Mouse (Mus musculus) common myeloid progenitor, adult 5-6 weeks (primary cell): ENCODE data around the gene Cpm. TPM values are rescaled to one million over a fixed set of nuclear protein-coding genes. Genes with fewer than 3 reads are reported as not detected.
"Not testable (repeated sequence)": the region's sequence is repeated elsewhere in the genome, so short reads cannot be mapped to it uniquely, and the experiment has no call there.

Experiments
- ATAC-seq: replicated peaks from 2 replicates; pipeline ENCODE4 v1.8.0; 2016; ENCODE audit warnings: low read depth, mild to moderate bottlenecking, moderate TSS enrichment, inconsistent platforms; ENCODE audit not compliant: poor library complexity, severe bottlenecking
- total RNA-seq: library from RNA; stranded (forward); fragments of 200-1000, 187-1606 nt; gene quantifications from 2 replicates; pipeline ENCODE4 v1.2.3, GENCODE M21; 2017

Gene Cpm
- total RNA-seq, 1 experiment from 2014 or later: 0.14 TPM

DNA sequence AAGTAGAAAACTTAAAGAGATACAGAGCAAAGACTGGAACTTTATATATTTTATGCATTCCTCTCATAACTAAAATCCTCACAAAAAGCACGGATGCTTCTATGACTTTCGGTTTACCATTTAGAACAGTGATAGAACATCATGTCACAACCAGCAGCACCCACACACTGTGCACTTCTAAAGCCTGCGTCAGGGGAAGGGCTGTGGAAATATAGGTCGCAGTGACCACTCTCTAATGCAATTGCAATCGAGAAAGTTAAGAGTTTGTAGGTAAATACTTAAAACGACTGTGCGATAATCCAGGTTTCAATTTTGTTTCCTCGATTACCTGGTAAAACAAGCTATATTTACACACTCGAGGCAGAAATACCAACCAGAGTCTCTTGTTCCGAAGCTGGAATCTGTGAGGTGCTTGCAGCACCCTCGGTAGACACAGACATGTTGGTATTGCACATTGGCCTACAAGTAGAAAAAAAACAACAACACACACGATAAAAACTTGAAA, 80.1 kb downstream of the Cpm start:
- no peak for ATAC-seq

DNA sequence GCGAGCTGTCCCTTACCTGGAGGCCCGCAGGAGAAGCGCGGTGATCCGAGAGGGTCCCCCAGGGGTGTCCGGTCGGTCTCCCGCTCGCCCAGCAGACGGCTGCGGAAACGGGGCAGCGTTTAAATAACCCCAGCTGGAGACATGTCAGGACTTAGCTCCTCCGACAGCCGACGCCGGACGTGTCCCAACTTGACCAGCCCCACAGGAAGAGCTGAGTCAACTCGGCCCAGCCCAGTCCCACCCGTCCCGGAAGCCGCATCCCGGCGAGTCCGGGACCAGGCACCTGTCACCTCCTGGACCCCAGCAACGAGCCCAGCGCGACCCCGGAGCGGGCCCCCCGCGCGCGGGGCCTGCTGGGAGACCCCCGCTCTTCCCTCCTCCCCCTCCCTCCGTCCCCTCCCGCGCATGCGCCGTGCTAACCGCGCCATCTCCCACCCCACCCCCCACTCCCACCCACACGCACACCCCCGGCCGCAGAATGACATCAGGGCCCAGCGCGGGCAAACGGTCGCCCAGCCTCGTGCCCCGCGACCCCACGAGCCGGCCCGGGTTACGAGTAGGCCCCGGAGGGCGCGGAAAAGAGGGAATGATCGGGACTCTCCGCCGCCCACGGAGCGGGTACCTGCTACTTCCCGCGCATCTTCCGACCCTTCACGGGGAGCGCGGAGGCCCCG, 80.8 kb downstream of the Cpm start:
- ATAC-seq: peak; percentile 52

DNA sequence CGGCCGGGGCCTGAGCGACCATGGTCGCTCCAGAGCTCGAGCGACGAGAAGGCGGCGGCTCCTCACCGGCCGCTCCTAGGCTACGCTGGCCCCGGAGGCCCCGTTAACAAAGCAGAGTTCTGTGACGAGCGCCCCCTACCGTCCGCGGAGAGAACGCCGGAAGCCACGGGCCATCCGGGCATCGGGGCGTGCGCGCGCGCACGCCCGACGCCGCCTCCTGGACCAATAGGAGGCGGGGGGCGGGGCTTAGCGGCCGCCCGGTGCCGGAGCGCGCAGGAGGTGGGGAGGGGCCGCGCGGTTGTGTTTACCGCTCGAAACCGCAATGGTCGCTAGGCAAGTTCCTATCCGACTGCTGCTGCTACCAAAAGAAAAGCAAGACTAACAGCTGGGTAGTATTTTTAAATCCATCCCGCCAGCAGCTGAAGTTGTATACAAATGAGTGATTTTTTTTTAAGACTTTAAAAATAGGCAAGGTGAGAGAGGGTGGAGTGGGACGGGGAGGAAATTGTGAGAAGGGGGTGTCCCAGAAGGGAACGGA, 81.4 kb downstream of the Cpm start, which contains the start of gene Mdm2:
TSS of gene Mdm2 (minus strand) at position 155 of the 538 bp plus-strand sequence.
- peak; percentile 85 for ATAC-seq

DNA sequence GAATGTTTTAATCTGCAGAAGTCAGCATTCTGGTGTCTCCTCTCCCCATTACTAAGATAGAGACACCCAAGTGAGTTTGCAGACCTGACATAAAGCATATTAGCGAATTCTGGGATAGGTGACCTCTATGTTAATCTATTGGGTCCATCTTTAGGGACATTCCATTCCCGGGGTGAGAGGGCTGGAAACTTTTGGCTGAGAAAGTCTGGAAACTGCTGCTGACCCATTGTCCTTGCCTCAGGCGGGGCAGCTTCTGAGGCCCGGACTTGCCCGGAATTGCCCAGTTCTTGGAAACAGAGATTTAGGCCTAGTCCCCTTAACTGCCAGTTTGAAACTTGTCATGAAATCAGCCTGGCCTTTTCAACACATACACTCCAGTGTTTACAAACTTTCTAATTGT, 82.1 kb downstream of the Cpm start:
- no peak for ATAC-seq

DNA sequence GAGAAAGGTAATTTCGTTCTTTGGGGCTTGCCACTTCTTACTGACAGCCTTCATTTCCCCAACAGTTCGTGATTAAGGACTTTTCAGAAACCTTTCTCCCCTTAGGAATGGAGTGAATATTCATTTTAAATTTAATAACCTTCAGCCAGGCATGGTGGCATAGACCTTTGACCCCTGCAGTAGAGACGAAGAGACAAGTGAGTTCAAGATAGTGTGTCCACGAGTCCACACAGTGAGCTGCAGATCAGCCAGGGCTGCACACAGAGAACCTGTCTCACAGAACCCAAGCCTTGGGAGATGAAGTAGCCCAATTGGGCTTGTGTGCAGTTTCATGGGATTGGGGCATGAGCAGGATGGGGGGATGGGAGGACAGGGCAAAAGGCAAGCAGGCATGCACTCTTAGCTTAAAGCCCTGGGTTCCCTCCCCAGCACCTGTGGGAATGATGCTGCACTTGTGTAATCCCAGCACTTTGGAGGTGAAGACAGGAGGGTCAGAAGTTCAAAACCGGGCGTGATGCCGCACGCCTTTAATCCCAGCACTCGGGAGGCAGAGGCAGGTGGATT, 83.0 kb downstream of the Cpm start:
- ATAC-seq: no peak

DNA sequence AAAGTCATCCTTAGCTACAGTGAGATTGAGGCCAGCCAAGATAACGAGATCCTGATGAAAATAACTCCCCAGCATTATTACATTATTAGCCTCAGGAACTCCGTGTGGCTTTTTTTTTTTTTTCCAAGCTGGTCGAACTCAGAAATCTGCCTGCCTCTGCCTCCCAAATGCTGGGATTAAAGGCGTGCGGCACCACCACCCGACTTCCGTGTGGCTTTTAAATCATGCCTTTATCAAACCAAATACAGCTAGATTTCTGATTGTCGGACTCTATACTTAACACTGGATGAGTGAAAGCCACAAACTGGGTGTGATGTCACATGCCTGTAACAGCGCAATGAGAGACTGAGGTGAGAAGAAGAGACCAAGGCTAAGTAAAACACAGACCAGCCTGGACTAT, 83.6 kb downstream of the Cpm start:
- ATAC-seq: no peak

DNA sequence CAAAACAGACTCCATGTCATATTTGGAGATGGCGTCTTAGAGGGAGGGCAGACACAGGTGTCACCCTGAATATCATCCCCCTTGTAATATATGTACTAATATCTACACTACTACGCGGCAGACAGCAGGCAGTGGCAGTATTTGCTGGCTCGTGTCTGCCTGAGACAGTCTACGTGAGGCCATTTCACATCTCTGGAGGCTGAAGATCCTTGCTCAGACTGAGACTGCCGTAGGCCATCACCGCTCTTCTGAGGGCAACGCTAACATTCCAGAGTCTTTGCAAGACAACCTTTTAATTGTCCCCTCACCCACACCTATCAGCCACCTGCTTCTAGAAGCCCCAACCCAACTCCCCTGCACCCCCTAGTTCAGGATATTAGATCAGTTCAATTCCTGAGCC, 84.2 kb downstream of the Cpm start:
- ATAC-seq: no peak

DNA sequence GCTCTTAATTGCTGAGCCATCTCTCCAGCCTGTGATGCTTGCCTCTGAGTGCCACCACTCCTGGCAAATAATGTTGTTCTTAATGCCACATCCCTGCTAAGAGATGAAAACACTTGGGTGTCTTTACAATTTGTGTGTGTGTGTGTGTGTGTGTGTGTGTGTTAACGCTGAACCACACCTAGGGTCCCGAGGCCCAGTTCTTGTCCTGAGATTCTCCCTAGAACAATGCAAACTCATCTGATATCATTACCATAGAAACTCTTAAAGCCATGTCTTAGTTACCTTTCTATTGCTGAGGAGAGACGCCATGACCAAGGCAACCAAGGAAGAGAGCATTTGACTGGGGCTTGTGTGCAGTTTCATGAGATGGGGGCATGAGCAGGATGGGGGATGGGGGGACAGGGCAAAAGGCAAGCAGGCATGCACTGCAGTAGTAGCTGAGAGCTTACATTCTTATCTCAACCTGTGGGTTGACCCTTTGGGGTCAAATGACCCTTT, 84.8 kb downstream of the Cpm start:
- no peak for ATAC-seq

DNA sequence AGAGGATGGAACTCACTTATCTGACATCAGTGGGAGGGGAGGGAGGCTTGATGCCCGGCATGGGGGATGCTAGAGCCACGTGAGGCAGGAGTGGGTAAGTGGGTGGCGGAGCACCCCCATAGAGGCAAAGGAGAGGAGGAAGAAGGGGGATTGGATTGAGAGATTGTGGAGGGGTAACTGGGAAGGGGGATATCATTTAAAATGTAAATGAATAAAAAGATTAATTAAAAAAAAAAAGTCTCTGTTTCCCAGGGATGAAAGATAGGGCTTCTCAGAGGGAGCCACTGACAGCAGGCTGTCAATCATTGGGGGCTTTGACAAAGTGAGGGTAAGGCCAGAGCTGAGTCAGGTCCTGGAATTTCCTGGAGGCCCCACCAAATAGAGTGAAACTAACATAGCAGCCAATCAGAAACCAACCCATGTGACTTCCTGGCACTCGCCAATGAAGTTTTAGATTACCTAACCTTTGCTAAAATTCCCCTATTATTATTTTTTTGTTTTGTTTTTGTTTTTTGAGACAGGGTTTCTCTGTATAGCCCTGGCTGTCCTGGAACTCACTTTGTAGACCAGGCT, 85.7 kb downstream of the Cpm start:
- ATAC-seq: no peak

DNA sequence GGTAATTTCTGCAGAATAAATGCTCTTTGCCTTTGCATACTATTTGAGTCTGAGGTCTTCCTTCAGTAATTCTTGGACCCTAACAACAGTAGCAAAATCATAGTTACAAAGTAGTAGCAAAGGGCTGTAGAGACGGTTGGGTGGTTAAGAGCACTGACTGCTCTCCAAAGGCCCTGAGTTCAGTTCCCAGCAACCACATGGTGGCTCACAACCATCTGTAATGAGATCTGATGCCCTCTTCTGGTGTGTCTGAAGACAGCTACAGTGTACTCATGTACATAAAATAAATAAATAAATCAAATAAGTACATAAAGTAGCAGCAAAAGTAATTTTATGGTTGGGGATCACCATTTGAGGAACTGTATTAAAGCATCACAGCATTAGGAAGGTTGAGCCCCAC, 86.4 kb downstream of the Cpm start:
- ATAC-seq: not testable (repeated sequence)

DNA sequence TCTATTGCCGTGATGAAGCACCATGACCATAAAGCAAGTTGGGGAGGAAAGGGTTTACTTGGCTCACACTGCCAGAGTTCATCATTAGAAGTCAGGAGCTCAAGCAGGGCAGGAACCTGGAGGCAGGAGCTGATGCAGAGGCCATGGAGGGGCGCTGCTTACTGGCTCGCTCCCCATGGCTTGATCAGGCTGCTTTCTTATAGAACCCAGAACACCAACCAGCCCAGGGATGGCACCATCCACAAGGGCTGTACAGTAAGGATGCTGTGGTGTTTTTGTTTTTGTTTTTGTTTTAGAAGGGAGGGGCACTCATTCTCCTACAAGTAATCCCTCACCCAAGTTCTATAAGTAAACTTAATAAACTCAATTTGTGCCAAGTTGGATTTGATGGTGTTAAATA, 87.4 kb downstream of the Cpm start:
- no peak for ATAC-seq

DNA sequence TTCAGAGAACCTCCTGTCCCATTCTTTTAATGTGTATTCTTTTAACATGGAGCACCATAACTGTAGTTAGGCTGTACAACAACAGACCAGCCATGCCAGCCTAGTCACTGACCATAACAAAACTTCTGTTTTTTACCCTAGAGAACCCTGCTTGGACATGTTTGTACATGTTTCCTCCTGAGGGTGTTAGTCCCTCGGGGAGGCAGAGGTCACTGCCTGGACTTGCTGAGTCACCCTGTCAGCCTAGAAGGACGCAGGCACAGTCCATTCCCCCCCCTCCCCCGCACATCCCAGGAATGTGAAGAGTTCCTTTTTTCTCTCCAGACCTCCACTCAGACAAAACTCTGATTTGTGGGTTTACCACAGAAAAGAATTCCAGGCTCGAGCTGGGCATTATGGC, 88.3 kb downstream of the Cpm start:
- ATAC-seq: peak; percentile 50; the same call in 1 of the 2 replicates

DNA sequence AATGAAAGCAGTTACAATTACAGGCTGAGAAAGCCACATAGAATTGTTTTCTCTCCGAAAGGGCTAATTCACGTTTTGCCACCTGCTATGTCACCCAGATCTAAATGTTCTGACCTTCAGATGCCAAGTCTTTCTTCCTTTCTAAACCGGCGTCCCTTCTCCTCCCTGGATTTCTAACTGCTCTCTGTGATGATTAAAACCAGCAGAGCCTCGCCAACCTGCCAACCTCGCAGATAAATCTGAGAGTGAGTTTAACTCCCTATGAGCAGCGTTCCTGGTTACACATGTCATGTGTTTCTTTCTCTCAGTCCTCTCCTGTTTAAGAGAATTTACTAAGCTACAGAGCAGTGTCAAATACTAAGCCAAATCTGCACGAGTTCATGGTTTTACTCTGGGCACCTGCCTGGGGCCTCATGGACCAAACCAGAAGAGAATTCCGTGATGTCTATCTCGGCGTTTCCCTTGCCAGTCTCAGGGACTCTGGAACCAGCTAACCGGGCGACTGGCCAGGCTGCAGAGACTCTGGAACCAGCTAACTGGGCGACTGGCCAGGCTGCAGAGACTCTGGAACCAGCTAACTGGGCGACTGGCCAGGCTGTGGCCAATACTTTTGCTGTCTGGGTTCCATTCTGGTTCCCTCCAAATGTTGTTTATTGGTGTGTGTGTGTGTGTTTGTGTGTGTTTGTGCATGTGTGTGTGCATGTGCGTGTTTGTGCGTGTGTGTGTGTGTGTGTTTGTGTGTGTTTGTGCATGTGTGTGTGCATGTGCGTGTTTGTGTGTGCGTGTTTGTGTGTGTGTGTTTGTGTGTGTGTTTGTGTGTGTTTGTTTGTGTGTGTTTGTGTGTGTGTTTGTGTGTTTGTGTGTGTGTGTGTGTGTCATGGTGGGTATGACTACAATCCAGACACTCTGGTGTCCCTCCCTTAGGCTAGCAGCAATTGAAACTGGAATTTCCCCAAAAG, 89.1 kb downstream of the Cpm start:
- no peak for ATAC-seq

DNA sequence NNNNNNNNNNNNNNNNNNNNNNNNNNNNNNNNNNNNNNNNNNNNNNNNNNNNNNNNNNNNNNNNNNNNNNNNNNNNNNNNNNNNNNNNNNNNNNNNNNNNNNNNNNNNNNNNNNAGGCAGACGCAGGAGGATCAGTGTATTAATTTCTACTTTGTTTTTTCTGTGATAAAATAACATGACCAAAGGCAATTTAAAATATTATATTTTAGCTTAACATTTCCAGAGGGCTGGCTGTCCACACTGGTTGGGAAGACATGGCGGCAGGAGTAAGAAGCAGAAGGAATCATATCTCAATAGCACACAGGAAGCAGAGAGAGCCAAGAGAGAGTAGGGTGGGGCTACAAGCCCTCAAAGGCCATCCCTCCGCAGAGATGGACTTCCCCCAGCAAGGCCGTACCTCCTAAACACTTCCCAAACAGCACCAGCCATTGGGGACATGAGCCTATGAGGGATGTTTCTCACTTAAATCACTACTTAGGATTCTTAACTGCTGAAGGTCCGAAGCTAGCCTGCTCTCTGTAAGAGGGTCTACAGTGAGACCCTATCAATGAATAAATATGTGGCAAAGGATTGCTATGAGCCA, 94.9 kb downstream of the Cpm start:
- ATAC-seq: no peak

DNA sequence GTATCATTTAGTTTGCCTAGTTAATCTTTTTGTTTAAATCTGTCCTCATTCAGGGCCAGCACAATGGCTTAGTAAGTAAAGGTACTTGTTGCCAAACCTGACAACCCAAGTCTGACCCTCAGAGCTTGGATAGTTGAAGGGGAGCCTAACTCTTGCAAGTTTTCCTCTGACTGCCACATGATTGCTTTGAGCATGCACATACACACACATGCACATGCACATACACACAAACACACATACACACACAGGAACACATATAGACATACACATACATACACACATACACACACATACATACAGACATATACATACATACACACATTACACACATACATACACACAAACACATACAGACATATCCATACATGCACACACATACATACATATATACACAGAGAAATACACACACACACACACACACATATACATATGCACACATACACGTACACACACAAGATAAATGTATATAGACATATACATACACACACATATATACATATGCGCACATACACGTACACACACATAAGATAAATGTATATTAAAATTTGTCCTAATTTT, 95.6 kb downstream of the Cpm start:
- no peak for ATAC-seq

DNA sequence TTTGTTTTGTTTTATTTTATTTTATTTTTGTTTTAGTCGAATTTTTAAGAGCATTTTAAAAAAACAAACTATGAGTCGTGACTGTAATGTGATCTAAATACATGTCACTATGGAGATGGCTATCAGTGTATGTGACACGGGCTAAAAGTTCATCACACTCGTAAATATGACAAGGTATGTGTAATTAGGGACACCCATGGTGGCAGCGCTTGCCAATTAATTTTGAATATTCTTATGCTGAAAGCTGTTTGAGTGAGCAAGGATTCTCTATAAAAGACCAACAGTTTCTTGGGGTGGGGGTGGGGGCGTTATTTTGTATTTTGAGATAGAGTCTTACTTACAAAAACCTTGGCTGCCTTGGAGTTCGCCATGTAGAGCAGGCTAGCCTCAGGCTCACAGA, 96.4 kb downstream of the Cpm start:
- no peak for ATAC-seq

DNA sequence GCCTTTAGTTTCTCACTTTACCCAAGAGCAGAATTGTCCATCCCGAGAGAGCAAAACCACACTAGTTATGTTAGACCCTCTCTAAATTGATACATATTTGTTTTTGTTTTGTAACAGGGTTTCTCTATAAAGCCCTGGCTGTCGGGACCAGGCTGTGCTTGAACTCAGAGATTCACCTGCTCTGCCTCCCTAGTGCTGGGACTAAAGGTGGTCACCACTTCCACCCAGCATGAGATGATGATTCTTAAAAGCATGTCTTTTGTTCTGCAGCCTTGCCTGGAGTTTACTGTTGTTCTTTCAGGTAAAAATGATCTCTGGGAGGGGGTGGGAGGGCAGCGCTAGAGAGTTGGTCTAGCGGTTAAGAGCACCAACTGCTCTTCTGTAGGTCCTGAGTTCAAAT, 97.0 kb downstream of the Cpm start:
- no peak for ATAC-seq

DNA sequence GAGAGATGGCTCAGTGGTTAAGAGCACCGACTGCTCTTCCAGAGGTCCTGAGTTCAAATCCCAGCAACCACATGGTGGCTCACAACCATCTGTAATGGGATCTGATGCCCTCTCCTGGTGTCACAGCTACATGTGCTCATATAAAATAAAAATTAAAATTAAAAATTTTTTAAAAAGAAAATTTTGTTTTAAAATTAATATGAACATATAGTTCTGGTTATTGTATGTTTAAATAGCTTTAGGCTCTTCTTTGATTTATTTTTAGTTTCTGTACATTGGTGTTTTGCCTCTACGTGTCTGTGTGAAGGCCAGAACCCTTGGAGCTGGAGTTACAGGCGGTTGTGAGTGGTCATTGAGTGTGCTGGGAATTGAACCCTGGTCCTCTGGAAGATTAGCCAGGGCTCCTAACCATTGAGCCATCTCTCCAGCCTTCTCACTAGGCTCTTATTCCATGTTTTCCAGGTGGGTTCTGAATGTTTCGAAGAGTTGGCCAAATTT, 97.6 kb downstream of the Cpm start:
- ATAC-seq: no peak

DNA sequence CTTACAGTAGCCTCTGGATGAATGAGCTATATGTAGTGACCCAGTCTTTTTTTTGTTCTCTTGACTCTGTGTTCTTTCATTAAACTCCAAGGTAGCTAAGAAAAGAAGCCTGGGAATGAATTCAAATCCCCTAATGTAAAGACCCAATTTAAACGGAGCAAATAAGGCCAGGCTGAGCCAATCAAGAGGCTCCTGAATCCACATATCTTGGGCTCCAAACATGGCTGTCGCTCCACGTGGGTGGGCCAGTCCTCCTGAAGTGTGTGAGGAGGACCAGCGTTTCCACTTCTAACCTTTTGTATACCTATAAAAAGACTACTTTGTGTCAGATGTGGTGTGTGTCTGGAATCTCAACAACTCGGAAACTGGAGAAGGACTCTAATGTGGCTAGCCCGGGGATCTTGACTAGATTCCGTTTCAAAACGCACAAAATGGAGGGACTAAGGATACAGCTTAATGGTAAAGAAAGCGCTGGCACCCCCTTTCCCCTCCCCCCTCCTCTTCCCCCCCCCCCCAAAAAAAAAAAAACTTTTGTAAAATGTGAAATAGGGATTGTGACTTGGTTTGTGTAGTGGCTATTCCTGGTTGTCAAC, 98.3 kb downstream of the Cpm start:
- no peak for ATAC-seq
